Mouse (Mus musculus) adrenal gland, adult 18-20 months (tissue): ENCODE results near the gene Fam81b. TPM values are rescaled to one million over a fixed set of nuclear protein-coding genes. Genes with fewer than 3 reads are reported as not detected.
A peak's percentile ranks its signal among the peaks of the same experiment; 100 is the strongest.

ENCODE experiments used
- DNase-seq, 2 experiments: peaks; one replicate each; pipeline ENCODE4 v3.0.0; 2021 to 2022; ENCODE audit warnings: low spot score in 2 of 2
- microRNA-seq, 2 experiments: library from miRNA; unstranded; fragments of <30 nt; microRNA quantifications; one replicate each; pipeline ENCODE4 v1.2.0; 2021; ENCODE audit warnings: borderline number of aligned reads in 2 of 2
- total RNA-seq, 2 experiments: library from RNA; stranded (reverse); gene quantifications; 1 replicate in 1 of 2; 2 replicates in 1 of 2; pipeline ENCODE4 v1.2.3; 2021

Gene Fam81b
- total RNA-seq, 2 experiments from 2014 or later = not detected

GRCm38 (mm10) chr13:76194937-76195336 is 109.9 kb downstream of the Fam81b start:
- DNase-seq = no peak

- DNase-seq = no peak
Observed at GRCm38 (mm10) chr13:76190273-76190672, 114.6 kb downstream of the Fam81b start.

DNA sequence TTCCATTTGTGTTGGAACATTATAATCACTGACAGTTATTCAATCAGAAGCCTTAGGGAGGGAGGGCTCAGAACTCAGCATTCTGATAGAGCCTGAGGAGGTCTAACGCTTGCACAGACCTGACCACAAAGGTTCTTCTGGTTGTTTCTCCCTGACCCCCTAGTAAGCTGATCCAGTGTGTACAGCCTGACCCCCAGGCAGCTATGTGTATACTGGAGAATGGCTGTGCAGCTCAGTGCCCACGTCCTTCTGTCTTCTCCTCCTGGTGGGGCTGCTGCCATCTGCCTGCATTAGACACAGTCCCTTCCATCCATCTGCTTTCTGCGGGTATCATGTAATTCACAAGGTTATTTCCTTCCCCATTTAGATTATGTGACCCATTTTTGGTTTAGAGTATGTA is 115.7 kb downstream of the Fam81b start:
- no peak for DNase-seq

DNA sequence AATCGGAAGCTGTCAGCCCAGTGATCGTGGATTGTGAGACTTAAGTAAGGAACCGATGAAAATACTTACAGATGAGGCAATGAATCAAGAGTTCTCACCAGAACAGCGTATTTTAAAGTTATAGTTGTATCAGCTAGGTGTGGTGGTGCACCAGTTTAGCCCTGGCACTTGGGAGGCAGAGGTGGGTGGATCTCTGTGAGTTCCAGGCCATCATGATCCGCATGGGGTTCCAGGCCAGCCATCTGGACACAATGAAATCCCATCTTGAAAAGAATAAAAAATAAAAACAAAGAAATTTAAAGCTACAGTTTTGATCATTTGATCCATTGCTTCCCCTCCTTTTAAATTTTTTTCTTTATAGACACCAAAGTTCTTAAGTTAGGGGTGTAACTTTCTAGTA is 117.2 kb downstream of the Fam81b start:
- no peak for DNase-seq

GRCm38 (mm10) chr13:76178700-76179099 is 126.2 kb downstream of the Fam81b start:
- DNase-seq = no peak

DNA sequence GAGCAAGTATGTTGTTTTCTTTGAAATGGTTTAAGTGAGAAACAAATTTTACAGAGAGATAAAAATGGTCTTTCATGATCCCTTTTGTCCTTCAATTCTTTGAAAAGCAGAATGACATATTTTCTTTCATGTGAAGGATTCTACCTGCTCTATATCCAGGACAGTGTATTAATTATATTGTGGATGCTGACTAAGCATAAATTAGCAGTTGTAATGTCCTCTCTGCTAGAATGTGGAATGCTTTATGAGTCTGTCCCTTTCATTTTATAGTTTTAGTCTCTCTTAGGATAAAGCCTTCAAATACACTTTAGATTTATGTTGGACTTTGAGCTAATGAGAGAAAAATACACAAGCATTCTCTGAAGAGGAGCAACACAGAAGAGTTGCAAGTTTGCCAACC is 130.6 kb downstream of the Fam81b start:
- DNase-seq = no peak

DNA sequence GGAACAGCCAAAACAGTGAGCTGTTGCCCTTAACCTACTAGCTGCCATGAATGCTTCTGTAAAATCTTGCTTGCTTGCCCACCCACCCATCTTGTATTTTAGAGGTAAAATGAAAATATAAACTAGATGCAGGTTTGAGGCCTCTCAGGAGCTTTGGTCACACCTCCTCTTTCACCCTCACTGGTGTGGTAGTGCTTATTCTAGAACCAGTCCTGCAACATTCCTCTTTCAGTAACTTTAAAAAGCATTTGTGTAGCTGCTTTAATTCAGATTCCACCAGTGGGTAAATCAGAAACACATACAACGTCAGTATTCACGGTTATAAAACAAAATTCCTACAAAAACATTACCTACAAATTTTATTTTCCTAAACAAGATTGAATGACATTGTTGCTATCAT is 144.3 kb downstream of the Fam81b start:
- DNase-seq = no peak

GRCm38 (mm10) chr13:76157508-76157907 is 147.4 kb downstream of the Fam81b start:
- DNase-seq = no peak

GRCm38 (mm10) chr13:76157099-76157498 is 147.8 kb downstream of the Fam81b start:
- DNase-seq = peak; percentile 40 to 49

Small RNA genes within 50 kb of the gene (microRNA-seq; reads per million reads assigned to microRNA genes)
- gene Gm24025 = 0 reads per million in 2 experiments

Other genes starting within 250 kb of the Fam81b start
- gene Gpr150, start 248.1 kb downstream of the Fam81b start, total RNA-seq = not detected
- 10 to 100 TPM in 1 of 2 experiments, 1 to 10 TPM in 1; 7.8 to 10.7 TPM for gene Arsk, start 206.4 kb downstream of the Fam81b start, total RNA-seq
- 10 to 100 TPM; 19.7 to 25.7 TPM for gene Ttc37, start 206.3 kb downstream of the Fam81b start, total RNA-seq
- gene Mctp1, start 79.5 kb upstream of the Fam81b start, total RNA-seq = 1 to 10 TPM; 1.2 to 2.4 TPM